Mouse (Mus musculus): ENCODE measurements around the gene 1700021F05Rik. TPM values are rescaled to one million over a fixed set of nuclear protein-coding genes. Genes with fewer than 3 reads are reported as not detected.

The 1700021F05Rik gene
- 117 TPM for polyA plus RNA-seq (2014; fragmentation: Illumina TruSeq; extraction: RNeasy Lipid Tissue Mini Kit (QIAGEN cat#74804); ENCODE audit: low read depth, low replicate concordance)

DNA sequence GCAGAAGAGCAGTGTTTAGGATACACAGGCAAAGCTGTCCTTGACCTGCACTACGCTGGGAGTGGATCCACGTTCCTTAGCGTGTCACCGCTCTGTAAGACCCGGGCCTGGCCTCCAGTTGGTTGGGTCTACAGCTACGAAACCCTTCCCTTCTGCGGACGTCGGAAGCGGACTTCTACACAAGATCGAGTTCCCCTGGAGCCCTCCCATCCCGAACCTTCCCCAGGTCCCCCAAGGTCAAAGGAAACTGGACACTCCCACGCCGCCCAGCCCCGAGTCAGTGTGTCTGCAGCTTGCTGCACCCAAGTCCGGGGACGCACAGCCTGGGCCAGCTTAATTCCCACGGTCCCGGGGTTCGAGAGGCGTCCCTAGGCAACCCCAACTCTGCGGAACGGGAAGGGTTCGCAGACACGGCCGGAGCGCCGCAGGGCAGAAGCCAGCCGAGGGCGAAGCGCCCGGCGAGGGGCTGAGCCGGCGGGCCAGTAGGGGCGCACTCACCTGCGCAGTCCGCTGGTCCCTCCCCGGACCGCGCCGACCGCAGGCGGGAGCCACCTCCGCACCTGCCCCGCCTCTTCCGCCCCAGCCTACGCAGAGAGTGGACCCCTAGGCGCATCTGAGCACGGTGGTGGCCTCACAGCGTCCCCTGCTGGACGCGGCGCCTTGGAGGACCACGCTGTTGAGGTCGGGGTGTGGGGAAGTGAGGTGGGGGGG is at the start of gene 1700021F05Rik:
TSS of gene 1700021F05Rik (minus strand) at position 553 of the 711 bp plus-strand sequence.

DNA sequence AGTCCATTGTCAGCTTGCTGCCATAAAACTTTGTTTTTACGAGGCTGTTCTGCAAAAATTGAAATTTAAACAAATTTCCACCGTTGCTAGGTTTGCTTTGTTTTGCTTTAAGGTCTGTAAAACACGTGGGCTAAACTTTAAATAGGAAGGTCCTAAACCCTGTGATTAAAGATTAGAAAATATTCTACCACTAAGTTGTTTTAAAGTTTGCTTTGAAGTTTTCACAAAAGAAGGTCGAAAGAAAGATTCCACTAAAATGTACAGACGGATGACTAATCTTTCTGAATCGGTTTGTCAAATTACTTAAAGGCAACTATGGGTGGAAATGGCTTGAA is 37.2 kb upstream of the 1700021F05Rik start, which contains the start of gene Cd24a:
TSS of gene Cd24a (plus strand) at position 288 of the 335 bp plus-strand sequence.

GRCm38 (mm10) chr10:43523931-43524330 is 16.9 kb downstream of the 1700021F05Rik start, which contains the start of gene Gm9803:
Gene Gm9803 (plus strand): TSS chr10:43524084.

DNA sequence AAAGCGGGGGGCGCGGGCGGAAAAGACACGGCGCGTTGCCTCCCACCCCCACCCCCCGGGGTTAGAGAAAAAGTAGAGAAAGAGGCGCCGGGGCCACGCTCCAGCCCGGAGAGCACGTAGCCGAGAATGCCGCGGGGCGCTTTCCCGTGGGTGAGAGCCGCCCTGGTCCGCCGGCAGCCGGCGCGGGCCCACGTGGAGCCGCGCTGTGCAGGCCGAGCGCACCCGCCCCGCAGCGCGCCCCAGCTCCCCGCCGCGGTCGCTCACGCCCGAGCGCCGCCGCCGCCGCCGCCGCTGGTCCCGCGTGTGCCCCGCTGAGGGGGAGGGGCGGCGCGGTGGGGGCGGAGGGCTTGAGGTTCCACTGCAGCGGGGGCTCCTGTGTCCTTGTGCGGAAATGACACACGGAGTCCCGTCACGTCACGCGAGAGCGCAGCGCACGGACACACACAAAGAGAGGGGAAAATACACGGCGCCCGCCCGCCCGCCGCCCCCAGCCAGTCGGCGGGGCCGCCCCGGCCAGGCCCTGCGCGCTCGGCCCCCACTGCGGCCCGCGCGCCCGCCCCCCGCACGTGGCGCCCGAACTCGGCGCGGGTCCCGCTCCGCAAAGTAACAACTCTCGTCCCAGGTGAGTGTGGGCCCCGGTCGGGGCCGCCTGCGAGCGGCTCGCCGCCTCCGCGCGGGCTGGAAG is 61.9 kb downstream of the 1700021F05Rik start, which contains the start of gene Bend3:
TSS of gene Bend3 (plus strand) at position 81 of the 685 bp plus-strand sequence.

Other genes starting within 250 kb of the 1700021F05Rik start
- gene Bend3, start 62.2 kb downstream of the 1700021F05Rik start, polyA plus RNA-seq (2014; fragmentation: Illumina TruSeq; extraction: RNeasy Lipid Tissue Mini Kit (QIAGEN cat#74804); ENCODE audit: low read depth, low replicate concordance), result 3.4 TPM
- 4.9 TPM for gene Gm9803, start 16.9 kb downstream of the 1700021F05Rik start, polyA plus RNA-seq (2014; fragmentation: Illumina TruSeq; extraction: RNeasy Lipid Tissue Mini Kit (QIAGEN cat#74804); ENCODE audit: low read depth, low replicate concordance)
- gene Cd24a, start 37.3 kb upstream of the 1700021F05Rik start, polyA plus RNA-seq (2014; fragmentation: Illumina TruSeq; extraction: RNeasy Lipid Tissue Mini Kit (QIAGEN cat#74804); ENCODE audit: low read depth, low replicate concordance), result 124 TPM

All from adrenal gland, adult 10 weeks (tissue).